Mouse (Mus musculus) forebrain, embryonic 11.5 days (tissue): ENCODE measurements around the gene Nr1d1. TPM values are rescaled to one million over a fixed set of nuclear protein-coding genes. Genes with fewer than 3 reads are reported as not detected.

Experiments used
- ATAC-seq: fragments of 200-750 bp; cut with Nextera tagmentation; replicated peaks from 2 replicates; pipeline ENCODE4 v1.8.0; 2017; ENCODE audit warnings: moderate TSS enrichment; ENCODE audit not compliant: low FRiP score
- DNase-seq: peaks from one replicate; pipeline ENCODE4 v3.0.0-alpha.2; 2017; ENCODE audit warnings: low spot score
- H3K27ac ChIP-seq: fragments of 300-500 bp; sonication (generic); 2 replicates; pipeline ENCODE4 v1.5.1; 2014; ENCODE audit warnings: low read depth, low read length
- H3K27me3 ChIP-seq: fragments of 300-500 bp; sonication (generic); 2 replicates; pipeline ENCODE4 v1.6.1; 2014; ENCODE audit warnings: mild to moderate bottlenecking, low read length, mixed read lengths; ENCODE audit not compliant: control insufficient read depth, insufficient read depth
- H3K36me3 ChIP-seq: fragments of 300-500 bp; sonication (generic); 2 replicates; pipeline ENCODE4 v1.6.1; 2014; ENCODE audit warnings: mild to moderate bottlenecking, low read length, moderate library complexity, mixed read lengths; ENCODE audit not compliant: control insufficient read depth, insufficient read depth
- H3K4me1 ChIP-seq: fragments of 300-500 bp; sonication (generic); replicated peaks from 2 replicates; pipeline ENCODE4 v1.6.1; 2014; ENCODE audit warnings: low read length, mixed read lengths; ENCODE audit not compliant: control insufficient read depth, insufficient read depth
- H3K4me2 ChIP-seq: fragments of 300-500 bp; sonication (generic); 2 replicates; pipeline ENCODE4 v1.6.1; 2014; ENCODE audit warnings: low read depth, mild to moderate bottlenecking, low read length, moderate library complexity, mixed read lengths; ENCODE audit not compliant: severe bottlenecking
- H3K4me3 ChIP-seq: fragments of 300-500 bp; sonication (generic); 2 replicates; pipeline ENCODE4 v1.5.1; 2014; ENCODE audit warnings: low read depth, low read length
- H3K9ac ChIP-seq: fragments of 300-500 bp; sonication (generic); 2 replicates; pipeline ENCODE4 v1.6.1; 2014; ENCODE audit warnings: low read length
- H3K9me3 ChIP-seq: fragments of 300-500 bp; sonication (generic); 2 replicates; pipeline ENCODE4 v1.6.1; 2016; ENCODE audit warnings: low read length, mixed read lengths; ENCODE audit not compliant: control insufficient read depth
- WGBS: fragments of 180-500 bp; shearing (Covaris S2); extraction: QIAGEN DNeasy Blood & Tissue Kit; methylation state at CpG from one replicate; pipeline ENCODE4 v1.1.7; 2014; 5-methylcytosine and 5-hydroxymethylcytosine counted together
- polyA plus RNA-seq: library from polyadenylated mRNA; unstranded; fragments of >200 nt; fragmentation: Nextera tagmentation; extraction: Ambion mirVana; gene quantifications from 2 replicates; pipeline ENCODE4 v1.2.1, GENCODE M21; 2014

Gene Nr1d1
- polyA plus RNA-seq, 1 experiment from 2014 or later, result 1.6 TPM

- Histone ChIP-seq H3K9ac (no peak overlapping the region), H3K4me3 (no peak overlapping the region), H3K4me2 (no peak overlapping the region), H3K27ac (no peak overlapping the region), H3K36me3 (no peaks in the 10 kb centered on the region), H3K27me3 (no peaks in the 10 kb centered on the region), H3K4me1 (peaks cover 23% of the 10 kb centered on the region), H3K9me3 (no peaks in the 10 kb centered on the region)
- WGBS, result 89% methylated on average over 8 of the region's 8 CpGs
- DNase-seq (peak; percentile 50), ATAC-seq (no peak)
Observed at GRCm38 (mm10) chr11:98763502-98763861, 11.7 kb downstream of the Nr1d1 start.

GRCm38 (mm10) chr11:98762756-98763501, 12.2 kb downstream of the Nr1d1 start:
- H3K4me2 ChIP-seq, result no peak overlapping the region
- H3K9ac ChIP-seq, result no peak overlapping the region
- no peak overlapping the region for H3K4me3 ChIP-seq
- H3K9me3 ChIP-seq, result no peaks in the 10 kb centered on the region
- WGBS, result 67% methylated on average over 17 of the region's 17 CpGs
- DNase-seq (peak; percentile 68), ATAC-seq (no peak)
- peaks cover 18% of the 10 kb centered on the region for H3K4me1 ChIP-seq
- H3K36me3 ChIP-seq, result no peaks in the 10 kb centered on the region
- H3K27ac ChIP-seq, result no peak overlapping the region
- no peaks in the 10 kb centered on the region for H3K27me3 ChIP-seq

GRCm38 (mm10) chr11:98761939-98762338, 13.2 kb downstream of the Nr1d1 start:
- H3K4me3 ChIP-seq, result no peak overlapping the region
- H3K9ac ChIP-seq, result no peak overlapping the region
- no peak for DNase-seq
- no peaks in the 10 kb centered on the region for H3K36me3 ChIP-seq
- no peak for ATAC-seq
- H3K4me1 ChIP-seq, result peaks cover 12% of the 10 kb centered on the region
- H3K27ac ChIP-seq, result no peak overlapping the region
- no peaks in the 10 kb centered on the region for H3K9me3 ChIP-seq
- H3K27me3 ChIP-seq, result no peaks in the 10 kb centered on the region
- WGBS, result 95% methylated on average over 4 of the region's 4 CpGs
- no peak overlapping the region for H3K4me2 ChIP-seq

- H3K4me2 ChIP-seq, result no peak overlapping the region
- no peak for DNase-seq
- H3K36me3 ChIP-seq, result no peaks in the 10 kb centered on the region
- H3K27ac ChIP-seq, result no peak overlapping the region
- 85% methylated on average over 12 of the region's 12 CpGs for WGBS
- H3K4me3 ChIP-seq, result no peak overlapping the region
- no peaks in the 10 kb centered on the region for H3K9me3 ChIP-seq
- H3K4me1 ChIP-seq, result peaks cover 3% of the 10 kb centered on the region
- H3K9ac ChIP-seq, result no peak overlapping the region
- H3K27me3 ChIP-seq, result no peaks in the 10 kb centered on the region
- no peak for ATAC-seq
Observed at GRCm38 (mm10) chr11:98756711-98757110, 18.4 kb downstream of the Nr1d1 start.

- Histone ChIP-seq H3K27me3 (no peaks in the 10 kb centered on the region), H3K9me3 (no peaks in the 10 kb centered on the region), H3K27ac (no peak overlapping the region), H3K4me3 (no peak overlapping the region), H3K4me2 (no peak overlapping the region), H3K36me3 (no peaks in the 10 kb centered on the region), H3K9ac (no peak overlapping the region), H3K4me1 (peaks cover 11% of the 10 kb centered on the region)
- WGBS, result 94% methylated on average over 6 of the region's 6 CpGs
- ATAC-seq (no peak), DNase-seq (no peak)
Observed at GRCm38 (mm10) chr11:98755726-98756380, 19.3 kb downstream of the Nr1d1 start.

- DNase-seq (peak; percentile 91), ATAC-seq (peak; percentile 55)
- Histone ChIP-seq H3K9ac (no peak overlapping the region), H3K27me3 (no peaks in the 10 kb centered on the region), H3K4me2 (no peak overlapping the region), H3K36me3 (no peaks in the 10 kb centered on the region), H3K4me3 (no peak overlapping the region), H3K9me3 (no peaks in the 10 kb centered on the region), H3K4me1 (peaks cover 22% of the 10 kb centered on the region), H3K27ac (no peak overlapping the region)
- 23% methylated on average over 7 of the region's 7 CpGs for WGBS
Observed at GRCm38 (mm10) chr11:98754621-98755181, 20.4 kb downstream of the Nr1d1 start.

GRCm38 (mm10) chr11:98754151-98754620, 20.9 kb downstream of the Nr1d1 start:
- Histone ChIP-seq H3K4me1 (peaks cover 26% of the 10 kb centered on the region), H3K9ac (no peak overlapping the region), H3K4me2 (no peak overlapping the region), H3K4me3 (no peak overlapping the region), H3K36me3 (no peaks in the 10 kb centered on the region), H3K27me3 (no peaks in the 10 kb centered on the region), H3K9me3 (no peaks in the 10 kb centered on the region), H3K27ac (no peak overlapping the region)
- WGBS, result 83% methylated on average over 9 of the region's 9 CpGs
- DNase-seq (no peak), ATAC-seq (no peak)

- ATAC-seq (no peak), DNase-seq (no peak)
- H3K36me3 ChIP-seq, result no peaks in the 10 kb centered on the region
- 89% methylated on average over 5 of the region's 5 CpGs for WGBS
- H3K4me2 ChIP-seq, result no peak overlapping the region
- peaks cover 35% of the 10 kb centered on the region for H3K4me1 ChIP-seq
- no peak overlapping the region for H3K9ac ChIP-seq
- no peaks in the 10 kb centered on the region for H3K9me3 ChIP-seq
- H3K4me3 ChIP-seq, result no peak overlapping the region
- no peaks in the 10 kb centered on the region for H3K27me3 ChIP-seq
- H3K27ac ChIP-seq, result no peak overlapping the region
Observed at GRCm38 (mm10) chr11:98753264-98753663, 21.9 kb downstream of the Nr1d1 start.
